In the genomic region with DNA sequence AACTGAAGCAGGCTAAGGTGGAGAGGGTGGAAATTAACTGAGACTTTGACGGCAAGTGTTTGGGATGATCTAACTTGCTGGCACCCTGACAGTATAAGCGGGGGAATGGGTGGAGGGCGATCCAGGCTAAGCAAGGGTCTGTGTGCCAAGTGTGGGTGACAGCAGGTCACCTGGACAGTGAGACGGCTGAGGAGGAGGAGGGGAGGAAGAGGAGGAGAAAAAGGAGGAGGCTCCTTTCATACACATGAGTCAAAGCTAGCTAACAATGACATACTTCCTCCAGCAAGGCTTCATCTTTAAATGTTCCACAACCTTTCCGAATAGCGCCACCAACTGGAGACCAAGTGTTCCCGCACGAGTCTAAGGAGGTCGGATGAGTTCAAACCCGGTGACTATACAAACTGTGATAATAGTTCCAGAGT, we compare ENCODE assay signal across 8 mouse cellular contexts. TPM values are rescaled to one million over a fixed set of nuclear protein-coding genes. Genes with fewer than 3 reads are reported as not detected.
DNase-seq lines count a peak whose midpoint lies in the region; ATAC-seq and TF ChIP-seq lines count a peak whose summit lies in the region.

No protein-coding gene starts in this region.

- no peak overlapping the region for H3K9ac ChIP-seq in heart, embryonic 15.5 days

- CTCF ChIA-PET in Patski (lab: Charles Lee): interaction anchor here (0.9 to 2.0 kb wide), 8 partner anchors 9 to 53 kb away, joined by 3 to 13 read pairs (median 4); partner anchors contain the start of gene Tmem231

- H3K36me3 ChIP-seq in heart, embryonic 15.5 days: no peaks in the 10 kb centered on the region

- peak; percentile 78 for TF ChIP-seq CTCF in Patski (IDR thresholded peaks at IDR 0.05)

- H3K9me3 ChIP-seq in heart, embryonic 15.5 days (replicated peaks): no peaks in the 10 kb centered on the region

- H3K4me1 ChIP-seq in heart, embryonic 15.5 days (replicated peaks): peaks cover 6% of the 10 kb centered on the region; the same call in 1 of the 2 replicates

- peak; percentile 29 for DNase-seq in ovary, postnatal 36 days (ENCODE audit: low spot score)
- DNase-seq in ovary, adult 18-20 months (ENCODE audit: low spot score): no peak
- no peak for DNase-seq in Patski (ENCODE audit: low read depth, low spot score)
- DNase-seq in cerebellum, postnatal 10 days: peak; percentile 81 to 86
- peak; percentile 57 to 73 for DNase-seq in kidney, postnatal 4 days
- peak; percentile 66 for DNase-seq in mesoderm, embryonic 11.5 days (ENCODE audit: low read depth, low spot score)
- peak; percentile 50 for DNase-seq in yolk sac, embryonic 10.5 days (ENCODE audit: low spot score)

- in situ Hi-C loops in Patski (cut with MboI; ENCODE audit: low pct_unique_long_range_greater_than_20kb): loop anchor here (5.0 kb wide), 2 partner anchors 36 to 246 kb away; no protein-coding TSS in a partner anchor

- POLR2A ChIA-PET in Patski (lab: Charles Lee): no interaction called here

- WGBS in heart, embryonic 15.5 days: 17% methylated on average over 10 of the region's 10 CpGs

- H3K4me2 ChIP-seq in heart, embryonic 15.5 days: peak overlapping the region; percentile 37; the same call in 1 of the 2 replicates

- no peak overlapping the region for H3K4me3 ChIP-seq in heart, embryonic 15.5 days

- H3K27ac ChIP-seq in heart, embryonic 15.5 days: no peak overlapping the region

- peak; percentile 82 for ATAC-seq in Patski
- ATAC-seq in heart, embryonic 15.5 days (replicated peaks; ENCODE audit: insufficient number of reproducible peaks, insufficient read depth, low FRiP score, low read depth): no peak

- no peaks in the 10 kb centered on the region for H3K27me3 ChIP-seq in Patski
- H3K27me3 ChIP-seq in heart, embryonic 15.5 days: no peaks in the 10 kb centered on the region

RNA-seq across cellular contexts. Expression of gene Tmem231, which starts 10.3 kb away (rescaled TPM):
- polyA plus RNA-seq in Patski (2021): 35.3 TPM
- polyA plus RNA-seq in heart, embryonic 15.5 days (2015; fragmentation: Nextera tagmentation; extraction: Ambion mirVana): 3.9 and 5.6 TPM in 2 replicates

RNA-seq across cellular contexts. Expression of gene Chst5, which starts 13.1 kb away (rescaled TPM):
- polyA plus RNA-seq in Patski (2021): not detected
- 0.23 and 1.1 TPM in 2 replicates for polyA plus RNA-seq in heart, embryonic 15.5 days (2015; fragmentation: Nextera tagmentation; extraction: Ambion mirVana)

RNA-seq across cellular contexts. Expression of gene Gabarapl2, which starts 17.1 kb away (rescaled TPM):
- polyA plus RNA-seq in Patski (2021): 170 TPM
- polyA plus RNA-seq in heart, embryonic 15.5 days (2015; fragmentation: Nextera tagmentation; extraction: Ambion mirVana): 207 and 220 TPM in 2 replicates

RNA-seq across cellular contexts. Expression of gene Tmem170, which starts 46.8 kb away (rescaled TPM):
- 7.2 TPM for polyA plus RNA-seq in Patski (2021)
- 3.8 and 4.4 TPM in 2 replicates for polyA plus RNA-seq in heart, embryonic 15.5 days (2015; fragmentation: Nextera tagmentation; extraction: Ambion mirVana)

Comparison
In these comparisons a context has a peak if more than half of its experiments do, and no peak if none do; other contexts are left out.
1. DNase-seq: peak in ovary, postnatal 36 days (single experiment), cerebellum, postnatal 10 days (2 of 2), kidney, postnatal 4 days (2 of 2), mesoderm, embryonic 11.5 days (single experiment) and yolk sac, embryonic 10.5 days (single experiment); none in ovary, adult 18-20 months (single experiment) and Patski (single experiment).